Mouse (Mus musculus) spleen, adult 2 months (tissue): ENCODE results near the gene Slit1. TPM values are rescaled to one million over a fixed set of nuclear protein-coding genes. Genes with fewer than 3 reads are reported as not detected.
A peak's percentile ranks its signal among the peaks of the same experiment; 100 is the strongest.

Source experiments
- DNase-seq, 2 experiments: peaks; one replicate each; pipeline versions ENCODE4 v3.0.0 to v3.0.0-alpha.2; 2012 to 2021; ENCODE audit warnings: low spot score in 2 of 2, low read depth in 1 of 2
- H3K27ac ChIP-seq: fragments of 200-500 bp; 2 replicates; pipeline ENCODE4 v1.5.1; 2012; ENCODE audit warnings: low read length, inconsistent platforms; ENCODE audit not compliant: insufficient read depth
- H3K27me3 ChIP-seq: fragments of 200-500 bp; 2 replicates; pipeline ENCODE4 v1.6.1; 2012; ENCODE audit warnings: mild to moderate bottlenecking, moderate library complexity, low read length, inconsistent platforms; ENCODE audit not compliant: control insufficient read depth, insufficient read depth
- H3K36me3 ChIP-seq: fragments of 200-500 bp; 2 replicates; pipeline ENCODE4 v1.6.1; 2012; ENCODE audit warnings: mild to moderate bottlenecking, low read length, inconsistent platforms; ENCODE audit not compliant: control insufficient read depth, insufficient read depth
- H3K4me1 ChIP-seq: fragments of 200-500 bp; 2 replicates; pipeline ENCODE4 v1.6.1; 2011; ENCODE audit warnings: inconsistent platforms; ENCODE audit not compliant: control insufficient read depth, insufficient read depth, insufficient read length
- H3K4me3 ChIP-seq: fragments of 200-500 bp; 2 replicates; pipeline ENCODE4 v1.5.1; 2011; ENCODE audit warnings: mild to moderate bottlenecking, inconsistent platforms; ENCODE audit not compliant: insufficient read depth, insufficient read length; ENCODE audit errors: extremely low read depth
- CTCF ChIP-seq: fragments of 200-500 bp; IDR thresholded peaks from 2 replicates; pipeline ENCODE4 v1.5.1; 2011; ENCODE audit warnings: mild to moderate bottlenecking, inconsistent platforms; ENCODE audit not compliant: insufficient read depth, insufficient read length, insufficient replicate concordance; ENCODE audit errors: extremely low read depth
- POLR2A ChIP-seq: fragments of 200-500 bp; IDR thresholded peaks from 2 replicates; pipeline ENCODE4 v1.6.1; 2011; ENCODE audit warnings: low read depth, low read length, inconsistent platforms
- WGBS: fragments of 180-500 bp; shearing (Covaris S2); methylation state at CpG from one replicate; pipeline ENCODE4 v1.1.7; 2018; 5-methylcytosine and 5-hydroxymethylcytosine counted together
- polyA plus RNA-seq: library from polyadenylated mRNA; depleted of rRNA; stranded (reverse); fragments of >200 nt; gene quantifications from 2 replicates; pipeline ENCODE4 v1.2.3, GENCODE M21; 2012

The Slit1 gene
- polyA plus RNA-seq, 1 experiment: 0.78 TPM

GRCm38 (mm10) chr19:41660294-41660998 is 83.0 kb downstream of the Slit1 start:
- no peaks in the 10 kb centered on the region; the same call in 1 of the 2 replicates for H3K27me3 ChIP-seq

DNA sequence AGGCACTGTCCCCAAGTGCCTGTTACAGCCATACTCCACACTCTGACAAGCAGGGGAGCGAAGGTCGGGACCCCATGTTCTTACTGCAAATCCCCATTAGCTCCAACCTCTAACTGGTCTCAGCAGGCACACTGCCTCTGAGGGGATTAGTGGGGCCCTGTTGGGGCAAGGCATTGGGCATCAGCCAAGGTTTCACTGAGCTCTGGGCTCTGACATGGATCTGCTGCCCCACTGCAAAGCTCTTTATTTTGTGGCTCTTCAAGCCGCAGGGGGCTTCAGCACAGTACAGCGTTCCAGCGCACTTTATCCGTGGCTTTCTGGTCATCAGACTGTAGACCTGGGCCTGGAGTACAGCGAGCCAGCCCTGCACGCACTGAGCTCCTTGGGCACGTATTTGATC is 86.0 kb downstream of the Slit1 start:
- Histone ChIP-seq H3K27ac (no peak overlapping the region), H3K4me3 (no peak overlapping the region), H3K36me3 (no peaks in the 10 kb centered on the region), H3K4me1 (no peaks in the 10 kb centered on the region), H3K27me3 (no peaks in the 10 kb centered on the region)
- 42% methylated on average over 9 of the region's 9 CpGs for WGBS
- DNase-seq: no peak
- TF ChIP-seq POLR2A: no peak
- TF ChIP-seq CTCF: no peak

More at GRCm38 (mm10) chr19:41660294-41660998, 83.0 kb downstream of the Slit1 start:
- no peak for TF ChIP-seq CTCF
- TF ChIP-seq POLR2A: no peak
- no peaks in the 10 kb centered on the region for H3K36me3 ChIP-seq
- DNase-seq: no peak
- 71% methylated on average over 17 of the region's 17 CpGs for WGBS
- H3K4me1 ChIP-seq: no peaks in the 10 kb centered on the region
- H3K4me3 ChIP-seq: no peak overlapping the region
- H3K27ac ChIP-seq: no peak overlapping the region

DNA sequence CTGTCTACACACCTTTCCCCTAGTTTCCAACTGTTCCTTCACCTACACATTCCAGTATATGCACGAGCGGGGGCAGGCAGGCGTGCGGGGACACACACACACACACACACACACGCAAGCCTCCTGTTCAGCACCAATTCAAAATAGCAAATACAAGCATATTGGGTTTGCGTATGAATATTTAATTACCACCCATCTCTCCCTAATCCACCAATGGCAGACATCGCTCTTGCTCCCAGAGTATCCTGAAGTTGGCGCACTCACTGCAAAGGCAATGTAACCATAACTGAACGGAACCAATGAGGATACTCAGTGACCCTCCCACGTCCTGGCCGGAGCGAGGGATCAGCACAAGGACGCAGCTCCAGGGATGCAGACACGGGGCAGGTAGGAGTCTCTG is 86.8 kb downstream of the Slit1 start:
- DNase-seq: no peak
- Histone ChIP-seq H3K27ac (no peak overlapping the region), H3K4me3 (no peak overlapping the region), H3K4me1 (no peaks in the 10 kb centered on the region), H3K36me3 (no peaks in the 10 kb centered on the region), H3K27me3 (no peaks in the 10 kb centered on the region)
- WGBS: 77% methylated on average over 14 of the region's 14 CpGs
- TF ChIP-seq CTCF (no peak), POLR2A (no peak)

DNA sequence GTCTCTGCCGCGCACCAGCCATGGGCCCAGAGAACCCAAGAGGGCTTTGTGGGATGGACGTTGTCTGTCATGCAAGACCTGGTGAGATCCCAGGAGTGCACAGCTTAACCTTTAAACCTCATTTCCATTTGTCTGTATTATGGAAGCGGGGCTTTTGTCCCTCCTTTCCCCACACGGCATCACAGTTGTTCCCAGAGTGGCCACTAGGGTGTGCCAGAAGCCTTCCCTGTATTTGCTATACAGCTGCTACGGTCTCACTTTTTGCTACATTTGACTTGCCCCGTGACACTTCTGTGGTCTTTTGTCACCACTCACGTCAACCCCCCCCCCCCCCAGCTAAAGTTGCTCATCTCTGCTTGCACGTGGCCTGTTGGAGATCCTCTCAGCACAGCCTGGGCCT is 87.5 kb downstream of the Slit1 start:
- no peak overlapping the region for H3K4me3 ChIP-seq
- no peak overlapping the region for H3K27ac ChIP-seq
- no peaks in the 10 kb centered on the region for H3K27me3 ChIP-seq
- TF ChIP-seq POLR2A (no peak), CTCF (peak; percentile 61; the same call in 1 of the 2 replicates)
- no peaks in the 10 kb centered on the region for H3K36me3 ChIP-seq
- 9% methylated on average over 9 of the region's 9 CpGs for WGBS
- H3K4me1 ChIP-seq: no peaks in the 10 kb centered on the region
- peak; percentile 18 to 59 for DNase-seq

- Histone ChIP-seq H3K4me3 (no peak overlapping the region), H3K36me3 (no peaks in the 10 kb centered on the region), H3K27me3 (no peaks in the 10 kb centered on the region), H3K4me1 (no peaks in the 10 kb centered on the region), H3K27ac (no peak overlapping the region)
- TF ChIP-seq CTCF: no peak
- no peak for TF ChIP-seq POLR2A
- WGBS: 36% methylated on average over 6 of the region's 6 CpGs
- no peak for DNase-seq
Observed at GRCm38 (mm10) chr19:41655089-41655783, 88.2 kb downstream of the Slit1 start.

DNA sequence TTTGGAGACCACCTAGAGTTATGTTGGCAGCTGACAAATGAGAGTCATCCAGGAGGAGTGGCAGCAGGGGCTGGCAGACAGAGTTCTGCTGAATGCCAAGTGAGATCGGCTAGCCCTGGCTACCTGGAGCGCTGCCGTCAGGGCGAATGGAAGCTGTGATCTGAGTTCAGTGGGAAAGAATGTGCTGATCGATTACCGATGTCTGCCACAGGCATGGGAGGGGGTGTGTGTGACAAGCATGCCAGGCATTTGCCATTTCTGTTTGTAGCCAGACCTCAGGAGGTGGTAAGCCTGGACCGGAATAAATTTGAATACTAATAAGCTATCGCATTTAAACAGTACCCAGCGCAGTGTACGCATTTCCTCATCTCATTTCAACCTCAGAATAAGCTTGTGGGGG is 91.5 kb downstream of the Slit1 start:
- H3K4me1 ChIP-seq: no peaks in the 10 kb centered on the region; the same call in 1 of the 2 replicates
- DNase-seq: no peak
- no peak overlapping the region for H3K4me3 ChIP-seq
- H3K27ac ChIP-seq: no peak overlapping the region
- 63% methylated on average over 10 of the region's 10 CpGs for WGBS
- TF ChIP-seq POLR2A (no peak), CTCF (no peak)
- H3K27me3 ChIP-seq: no peaks in the 10 kb centered on the region
- H3K36me3 ChIP-seq: no peaks in the 10 kb centered on the region

- Histone ChIP-seq H3K27me3 (no peaks in the 10 kb centered on the region), H3K27ac (no peak overlapping the region), H3K4me3 (no peak overlapping the region), H3K4me1 (no peaks in the 10 kb centered on the region; the same call in 1 of the 2 replicates), H3K36me3 (no peaks in the 10 kb centered on the region)
- 26% methylated on average over 10 of the region's 10 CpGs for WGBS
- DNase-seq: no peak
- TF ChIP-seq CTCF: no peak
Observed at GRCm38 (mm10) chr19:41649394-41649793, 94.1 kb downstream of the Slit1 start.
